Mouse (Mus musculus): ENCODE measurements around the gene Rack1.

DNA sequence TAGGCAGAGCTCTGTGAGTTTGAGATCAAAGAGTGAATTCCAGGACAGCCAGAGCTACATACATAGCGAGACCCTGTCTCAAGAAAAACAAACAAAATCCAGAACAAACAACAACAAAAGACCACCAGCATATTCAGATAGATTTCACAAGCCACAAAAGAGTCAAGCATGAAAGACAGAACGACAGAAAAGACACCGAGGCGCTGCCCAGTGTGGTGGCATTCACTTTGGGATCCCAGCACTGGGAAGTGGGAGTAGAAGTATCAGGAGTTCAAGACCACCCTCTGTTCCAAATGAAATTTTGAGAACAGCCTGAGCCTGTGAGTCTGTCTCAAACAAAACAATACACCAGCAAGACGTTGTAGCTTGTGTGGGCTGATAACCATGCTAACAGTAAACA lies 46.7 kb downstream of the Rack1 start:
- no peak for TF ChIP-seq POLR2A (IDR thresholded peaks at IDR 0.05; ENCODE audit: borderline replicate concordance, extremely low read depth, low read depth, low read length)
- TF ChIP-seq CTCF (IDR thresholded peaks at IDR 0.05; ENCODE audit: insufficient read depth, low read length) = no peak
